Mouse (Mus musculus) kidney, postnatal 4 days (tissue): Measurements from ENCODE around the gene Sobp.
A peak's percentile ranks its signal among the peaks of the same experiment; 100 is the strongest.

ENCODE experiments used
- DNase-seq, 2 experiments: peaks; one replicate each; pipeline ENCODE4 v3.0.0; 2021; ENCODE audit warnings: mixed read lengths in 2 of 2

The Sobp gene

GRCm38 (mm10) chr10:42989910-42990309 is 184.4 kb downstream of the Sobp start:
- peak; percentile 79 to 80 for DNase-seq

GRCm38 (mm10) chr10:42988627-42989026 is 185.7 kb downstream of the Sobp start:
- no peak for DNase-seq

- peak; percentile 71 to 78 for DNase-seq
Observed at GRCm38 (mm10) chr10:42987594-42988052, 186.7 kb downstream of the Sobp start.

- DNase-seq: no peak
Observed at GRCm38 (mm10) chr10:42984886-42985285, 189.4 kb downstream of the Sobp start.

GRCm38 (mm10) chr10:42980999-42981757 is 193.2 kb downstream of the Sobp start:
- peak in 1 of 2 experiments; percentile 48 for DNase-seq

- no peak for DNase-seq
Observed at GRCm38 (mm10) chr10:42978346-42978745, 196.0 kb downstream of the Sobp start.

GRCm38 (mm10) chr10:42976577-42976976 is 197.8 kb downstream of the Sobp start:
- no peak for DNase-seq

- DNase-seq: no peak
Observed at GRCm38 (mm10) chr10:42973537-42973936, 200.8 kb downstream of the Sobp start.

GRCm38 (mm10) chr10:42972504-42973172 is 201.7 kb downstream of the Sobp start:
- peak; percentile 92 to 93 for DNase-seq

- DNase-seq: no peak
Observed at GRCm38 (mm10) chr10:42968332-42968731, 206.0 kb downstream of the Sobp start.

GRCm38 (mm10) chr10:42963061-42963460 is 211.3 kb downstream of the Sobp start:
- DNase-seq: no peak

GRCm38 (mm10) chr10:42962655-42963054 is 211.7 kb downstream of the Sobp start:
- peak; percentile 44 to 60 for DNase-seq

- peak in 1 of 2 experiments; percentile 44 for DNase-seq
Observed at GRCm38 (mm10) chr10:42962181-42962601, 212.1 kb downstream of the Sobp start.

GRCm38 (mm10) chr10:42961771-42962170 is 212.6 kb downstream of the Sobp start:
- peak; percentile 49 to 55 for DNase-seq

GRCm38 (mm10) chr10:42958686-42959085 is 215.6 kb downstream of the Sobp start:
- DNase-seq: peak in 1 of 2 experiments; percentile 37

- DNase-seq: peak; percentile 82 to 86
Observed at GRCm38 (mm10) chr10:42957881-42958651, 216.3 kb downstream of the Sobp start.

GRCm38 (mm10) chr10:42955205-42955604 is 219.1 kb downstream of the Sobp start:
- DNase-seq: no peak

- DNase-seq: no peak
Observed at GRCm38 (mm10) chr10:42953601-42954000, 220.7 kb downstream of the Sobp start.
